Mouse (Mus musculus) CD8-positive naive resting alpha-beta T cell, adult 2 months (primary cell): ENCODE data around the gene Fgfr1op.

Source experiments
- DNase-seq, 2 experiments: peaks; one replicate each; pipeline ENCODE4 v3.0.0; 2022; ENCODE audit warnings: low read depth in 2 of 2, low spot score in 2 of 2

Fgfr1op gene

GRCm38 (mm10) chr17:8225166-8225565 lies 59.9 kb downstream of the Fgfr1op start:
- no peak for DNase-seq

- DNase-seq = no peak
Measured at GRCm38 (mm10) chr17:8225746-8226145, 60.4 kb downstream of the Fgfr1op start.

GRCm38 (mm10) chr17:8228622-8229021 lies 63.3 kb downstream of the Fgfr1op start:
- DNase-seq = no peak

GRCm38 (mm10) chr17:8229607-8230006 lies 64.3 kb downstream of the Fgfr1op start:
- DNase-seq = no peak

GRCm38 (mm10) chr17:8232089-8232488 lies 66.8 kb downstream of the Fgfr1op start:
- no peak for DNase-seq

- DNase-seq = no peak
Measured at GRCm38 (mm10) chr17:8233618-8234214, 68.4 kb downstream of the Fgfr1op start.

GRCm38 (mm10) chr17:8234537-8234936 lies 69.2 kb downstream of the Fgfr1op start:
- DNase-seq = no peak

- no peak for DNase-seq
Measured at GRCm38 (mm10) chr17:8235743-8236142, 70.4 kb downstream of the Fgfr1op start, which contains the start of gene Ccr6. Gene Ccr6 (plus strand): TSS chr17:8236043.

- no peak for DNase-seq
Measured at GRCm38 (mm10) chr17:8238012-8238710, 72.9 kb downstream of the Fgfr1op start.

GRCm38 (mm10) chr17:8239561-8239960 lies 74.3 kb downstream of the Fgfr1op start:
- DNase-seq = no peak

GRCm38 (mm10) chr17:8240517-8240916 lies 75.2 kb downstream of the Fgfr1op start:
- no peak for DNase-seq

- no peak for DNase-seq
Measured at GRCm38 (mm10) chr17:8241645-8242044, 76.3 kb downstream of the Fgfr1op start.

- DNase-seq = no peak
Measured at GRCm38 (mm10) chr17:8242186-8242585, 76.9 kb downstream of the Fgfr1op start.

- DNase-seq = no peak
Measured at GRCm38 (mm10) chr17:8244124-8244523, 78.8 kb downstream of the Fgfr1op start.

GRCm38 (mm10) chr17:8246102-8246754 lies 80.9 kb downstream of the Fgfr1op start:
- DNase-seq = no peak
